Mouse (Mus musculus) layer of hippocampus, adult 9-11 months (tissue): Measurements from ENCODE around the gene Foxn4.
A peak's percentile ranks its signal among the peaks of the same experiment; 100 is the strongest.

Experiments used
- DNase-seq: peaks from one replicate; pipeline ENCODE4 v3.0.0; 2022

The Foxn4 gene

GRCm38 (mm10) chr5:114273693-114274402, at the start of gene Foxn4:
Foxn4 (minus strand) TSS chr5:114273807.
- DNase-seq, result no peak

- DNase-seq, result no peak
Observed at GRCm38 (mm10) chr5:114323105-114323790, 49.6 kb upstream of the Foxn4 start.

- DNase-seq, result no peak
Observed at GRCm38 (mm10) chr5:114309680-114310036, 36.1 kb upstream of the Foxn4 start.

GRCm38 (mm10) chr5:114308765-114309679, 35.4 kb upstream of the Foxn4 start:
- no peak for DNase-seq

GRCm38 (mm10) chr5:114306496-114306895, 32.9 kb upstream of the Foxn4 start:
- DNase-seq, result no peak

GRCm38 (mm10) chr5:114303166-114303565, 29.6 kb upstream of the Foxn4 start:
- DNase-seq, result no peak

GRCm38 (mm10) chr5:114299883-114300610, 26.4 kb upstream of the Foxn4 start:
- DNase-seq, result no peak

GRCm38 (mm10) chr5:114299156-114299855, 25.7 kb upstream of the Foxn4 start:
- DNase-seq, result no peak

GRCm38 (mm10) chr5:114298212-114298894, 24.7 kb upstream of the Foxn4 start:
- DNase-seq, result no peak

GRCm38 (mm10) chr5:114296693-114297631, 23.4 kb upstream of the Foxn4 start:
- DNase-seq, result no peak

- peak; percentile 20 for DNase-seq
Observed at GRCm38 (mm10) chr5:114290004-114290403, 16.4 kb upstream of the Foxn4 start.

GRCm38 (mm10) chr5:114288874-114289273, 15.3 kb upstream of the Foxn4 start, which contains the start of gene Myo1h:
Myo1h (plus strand) TSS chr5:114289166.
- DNase-seq, result no peak

GRCm38 (mm10) chr5:114288396-114288795, 14.8 kb upstream of the Foxn4 start:
- DNase-seq, result no peak

GRCm38 (mm10) chr5:114286872-114287571, 13.4 kb upstream of the Foxn4 start:
- DNase-seq, result no peak

- no peak for DNase-seq
Observed at GRCm38 (mm10) chr5:114286102-114286501, 12.5 kb upstream of the Foxn4 start.

GRCm38 (mm10) chr5:114285398-114285700, 11.7 kb upstream of the Foxn4 start:
- peak; percentile 42 for DNase-seq

GRCm38 (mm10) chr5:114284604-114285397, 11.2 kb upstream of the Foxn4 start:
- peak; percentile 24 for DNase-seq

GRCm38 (mm10) chr5:114282346-114282745, 8.7 kb upstream of the Foxn4 start:
- no peak for DNase-seq
